Mouse (Mus musculus): ENCODE measurements at regions not wholly inside any gene's neighbourhood (a gene's known extent, or its start where the extent isn't known, plus 50 kb on each side); places are given as distances from the start of the nearest gene placed in this dataset.

GRCm38 (mm10) chr7:94268665-94269320 lies 1189.1 kb downstream of the Fam181b start:
- Histone ChIP-seq H3K27ac (replicated peaks; ENCODE audit: low read depth, low read length) (no peak overlapping the region), H3K9me3 (ENCODE audit: control insufficient read depth, low read length) (no peaks in the 10 kb centered on the region), H3K4me3 (replicated peaks; ENCODE audit: low read depth, low read length) (no peak overlapping the region), H3K36me3 (ENCODE audit: control insufficient read depth, insufficient read depth, low read length) (no peaks in the 10 kb centered on the region), H3K27me3 (ENCODE audit: control insufficient read depth, insufficient read depth, low read length) (no peaks in the 10 kb centered on the region), H3K4me1 (ENCODE audit: control insufficient read depth, insufficient read depth, low read length) (no peaks in the 10 kb centered on the region), H3K4me2 (ENCODE audit: low read length) (no peak overlapping the region), H3K9ac (replicated peaks; ENCODE audit: low read length) (no peak overlapping the region)
- no peak for ATAC-seq (ENCODE audit: low FRiP score, low TSS enrichment)
- DNase-seq: no peak
- WGBS: 83% methylated on average over 8 of the region's 8 CpGs

- Histone ChIP-seq H3K4me2 (ENCODE audit: low read length) (no peak overlapping the region), H3K27me3 (ENCODE audit: control insufficient read depth, insufficient read depth, low read length) (no peaks in the 10 kb centered on the region), H3K9me3 (ENCODE audit: control insufficient read depth, low read length) (no peaks in the 10 kb centered on the region), H3K4me1 (ENCODE audit: control insufficient read depth, insufficient read depth, low read length) (0 out of 2 replicates have a peak, but pooled peaks cover 4% of the 10 kb centered on the region), H3K36me3 (ENCODE audit: control insufficient read depth, insufficient read depth, low read length) (no peaks in the 10 kb centered on the region), H3K4me3 (replicated peaks; ENCODE audit: low read depth, low read length) (no peak overlapping the region), H3K9ac (replicated peaks; ENCODE audit: low read length) (no peak overlapping the region), H3K27ac (replicated peaks; ENCODE audit: low read depth, low read length) (no peak overlapping the region)
- peak; percentile 38; the same call in 1 of the 2 replicates for ATAC-seq (ENCODE audit: low FRiP score, low TSS enrichment)
- no peak for DNase-seq
- 60% methylated on average over 3 of the region's 3 CpGs for WGBS
Measured at GRCm38 (mm10) chr7:94281529-94281928, 1201.9 kb downstream of the Fam181b start.

DNA sequence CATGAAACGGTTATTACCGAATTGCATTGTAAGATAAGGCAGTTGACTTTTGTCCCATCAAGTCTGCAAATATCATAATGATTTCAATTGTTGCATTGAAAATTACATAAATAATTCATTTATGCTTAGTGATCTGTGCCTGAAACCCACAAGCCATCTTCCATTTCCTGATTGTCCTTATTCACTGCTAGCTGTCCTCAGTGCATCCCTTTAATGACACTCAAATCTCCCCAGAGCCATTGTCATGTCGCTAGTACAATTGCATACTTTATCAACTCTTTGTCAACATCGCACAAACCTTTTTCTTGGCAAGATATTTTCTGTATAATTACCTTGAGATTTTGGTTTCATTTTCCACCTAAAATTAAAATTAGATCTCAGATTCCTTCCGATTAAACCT lies 1202.3 kb downstream of the Fam181b start:
- Histone ChIP-seq H3K27ac (replicated peaks; ENCODE audit: low read depth, low read length) (no peak overlapping the region), H3K9ac (replicated peaks; ENCODE audit: low read length) (no peak overlapping the region), H3K27me3 (ENCODE audit: control insufficient read depth, insufficient read depth, low read length) (no peaks in the 10 kb centered on the region), H3K9me3 (ENCODE audit: control insufficient read depth, low read length) (no peaks in the 10 kb centered on the region), H3K36me3 (ENCODE audit: control insufficient read depth, insufficient read depth, low read length) (no peaks in the 10 kb centered on the region), H3K4me1 (ENCODE audit: control insufficient read depth, insufficient read depth, low read length) (0 out of 2 replicates have a peak, but pooled peaks cover 4% of the 10 kb centered on the region), H3K4me3 (replicated peaks; ENCODE audit: low read depth, low read length) (no peak overlapping the region), H3K4me2 (ENCODE audit: low read length) (no peak overlapping the region)
- 59% methylated on average over 5 of the region's 5 CpGs for WGBS
- DNase-seq (peak; percentile 19), ATAC-seq (ENCODE audit: low FRiP score, low TSS enrichment) (no peak)

DNA sequence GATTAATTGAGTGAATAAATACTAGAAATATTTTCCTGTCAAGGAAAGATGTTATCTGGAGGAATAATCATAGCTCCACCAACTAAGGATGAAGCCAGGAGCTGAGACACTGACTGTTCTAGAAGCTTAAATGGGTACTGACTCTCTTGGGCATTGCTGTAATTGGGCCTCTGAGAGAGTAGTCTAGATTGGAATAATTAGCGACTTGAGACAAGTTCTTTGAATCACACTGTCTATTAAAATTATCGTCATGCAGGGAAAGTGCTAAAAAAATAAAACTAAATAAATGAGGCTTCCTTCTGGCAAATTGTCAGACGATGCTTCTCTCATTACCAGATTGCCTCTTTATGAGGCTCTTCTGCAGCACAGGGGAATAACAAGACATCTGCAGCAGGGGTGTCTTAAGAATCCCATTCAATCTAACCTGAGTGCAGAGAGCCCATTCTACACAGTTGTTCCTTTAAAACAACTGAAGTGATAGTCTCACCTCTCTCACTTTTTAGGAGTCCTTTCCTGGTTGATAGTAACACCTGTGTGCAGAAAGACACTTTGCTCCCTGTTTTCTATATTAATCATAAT lies 1203.5 kb downstream of the Fam181b start:
- no peak overlapping the region for H3K4me3 ChIP-seq (replicated peaks; ENCODE audit: low read depth, low read length)
- no peaks in the 10 kb centered on the region for H3K9me3 ChIP-seq (ENCODE audit: control insufficient read depth, low read length)
- no peak; the same call in 1 of the 2 replicates for ATAC-seq (ENCODE audit: low FRiP score, low TSS enrichment)
- H3K4me1 ChIP-seq (ENCODE audit: control insufficient read depth, insufficient read depth, low read length): 0 out of 2 replicates have a peak, but pooled peaks cover 4% of the 10 kb centered on the region
- no peaks in the 10 kb centered on the region for H3K36me3 ChIP-seq (ENCODE audit: control insufficient read depth, insufficient read depth, low read length)
- H3K9ac ChIP-seq (replicated peaks; ENCODE audit: low read length): no peak overlapping the region
- no peak overlapping the region for H3K4me2 ChIP-seq (ENCODE audit: low read length)
- H3K27me3 ChIP-seq (ENCODE audit: control insufficient read depth, insufficient read depth, low read length): no peaks in the 10 kb centered on the region
- no peak overlapping the region for H3K27ac ChIP-seq (replicated peaks; ENCODE audit: low read depth, low read length)
- WGBS: 58% methylated on average over 3 of the region's 3 CpGs
- DNase-seq: peak; percentile 48

GRCm38 (mm10) chr7:94305602-94306001 lies 1225.9 kb downstream of the Fam181b start:
- Histone ChIP-seq H3K4me3 (replicated peaks; ENCODE audit: low read depth, low read length) (no peak overlapping the region), H3K9me3 (ENCODE audit: control insufficient read depth, low read length) (no peaks in the 10 kb centered on the region), H3K9ac (replicated peaks; ENCODE audit: low read length) (no peak overlapping the region), H3K4me2 (ENCODE audit: low read length) (no peak overlapping the region), H3K36me3 (ENCODE audit: control insufficient read depth, insufficient read depth, low read length) (no peaks in the 10 kb centered on the region), H3K27ac (replicated peaks; ENCODE audit: low read depth, low read length) (no peak overlapping the region), H3K27me3 (ENCODE audit: control insufficient read depth, insufficient read depth, low read length) (no peaks in the 10 kb centered on the region), H3K4me1 (ENCODE audit: control insufficient read depth, insufficient read depth, low read length) (no peaks in the 10 kb centered on the region)
- ATAC-seq (ENCODE audit: low FRiP score, low TSS enrichment): no peak
- no peak for DNase-seq
- 82% methylated on average over 1 of the region's 1 CpGs for whole genome bisulfite sequencing

DNA sequence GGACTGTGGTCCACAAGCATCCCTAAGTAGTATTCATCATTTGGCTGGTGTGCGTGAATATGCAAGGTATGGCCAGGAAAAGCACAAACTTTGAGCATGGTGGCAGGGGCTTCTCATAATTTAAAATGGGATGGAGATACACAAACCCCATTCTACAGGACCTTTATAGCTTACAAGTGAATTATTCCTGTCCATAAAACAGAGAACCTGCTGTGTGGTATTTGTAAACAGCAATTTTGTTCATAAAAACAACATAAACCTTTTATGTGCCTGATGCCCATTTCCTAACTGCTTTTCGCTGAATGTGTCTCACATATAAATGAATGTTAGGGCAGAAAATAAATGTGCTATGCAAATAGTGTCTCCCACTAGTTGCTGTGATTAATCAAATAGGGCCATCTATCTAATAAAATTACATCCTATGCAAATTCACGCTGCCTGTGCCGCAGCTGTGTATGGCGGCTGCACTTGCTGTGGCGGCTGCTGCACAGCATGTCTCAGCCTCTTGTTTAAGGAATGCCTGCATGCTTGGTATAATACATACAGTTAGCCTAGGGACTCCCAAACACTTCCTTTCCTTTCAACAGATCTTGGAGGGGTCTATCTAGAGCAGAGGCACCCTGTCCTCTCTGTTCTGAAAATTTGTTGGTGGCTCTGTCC lies 1235.4 kb downstream of the Fam181b start:
- Histone ChIP-seq H3K9me3 (ENCODE audit: control insufficient read depth, low read length) (no peaks in the 10 kb centered on the region), H3K9ac (replicated peaks; ENCODE audit: low read length) (no peak overlapping the region), H3K4me2 (ENCODE audit: low read length) (no peak overlapping the region), H3K27me3 (ENCODE audit: control insufficient read depth, insufficient read depth, low read length) (no peaks in the 10 kb centered on the region), H3K36me3 (ENCODE audit: control insufficient read depth, insufficient read depth, low read length) (no peaks in the 10 kb centered on the region), H3K4me1 (ENCODE audit: control insufficient read depth, insufficient read depth, low read length) (no peaks in the 10 kb centered on the region), H3K4me3 (replicated peaks; ENCODE audit: low read depth, low read length) (no peak overlapping the region), H3K27ac (replicated peaks; ENCODE audit: low read depth, low read length) (no peak overlapping the region)
- ATAC-seq (ENCODE audit: low FRiP score, low TSS enrichment): no peak
- no peak for DNase-seq
- 90% methylated on average over 6 of the region's 6 CpGs for WGBS

DNA sequence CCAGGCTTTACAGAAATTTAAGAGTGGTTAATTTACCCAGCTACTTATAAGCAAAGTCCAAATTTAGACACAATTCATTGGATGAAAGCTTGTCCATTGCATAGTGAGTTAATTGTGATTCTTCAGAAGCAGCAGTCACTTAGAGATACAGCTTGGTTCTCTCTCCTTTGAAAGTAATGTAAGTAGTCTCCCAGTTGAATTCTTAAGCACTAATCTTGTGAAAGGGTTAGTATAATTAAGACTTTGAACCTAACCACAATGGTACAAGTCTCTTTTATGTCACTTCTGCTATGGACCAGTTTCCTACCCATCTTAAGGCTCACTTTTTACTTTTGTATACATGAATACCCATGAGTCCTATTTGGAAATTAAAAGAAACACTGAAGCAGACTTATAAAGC lies 1252.9 kb downstream of the Fam181b start:
- ATAC-seq (ENCODE audit: low FRiP score, low TSS enrichment): no peak
- H3K4me1 ChIP-seq (ENCODE audit: control insufficient read depth, insufficient read depth, low read length): no peaks in the 10 kb centered on the region
- no peak overlapping the region for H3K4me3 ChIP-seq (replicated peaks; ENCODE audit: low read depth, low read length)
- no peaks in the 10 kb centered on the region for H3K36me3 ChIP-seq (ENCODE audit: control insufficient read depth, insufficient read depth, low read length)
- no peak for DNase-seq
- no peaks in the 10 kb centered on the region for H3K9me3 ChIP-seq (ENCODE audit: control insufficient read depth, low read length)
- no peak overlapping the region for H3K9ac ChIP-seq (replicated peaks; ENCODE audit: low read length)
- no peaks in the 10 kb centered on the region for H3K27me3 ChIP-seq (ENCODE audit: control insufficient read depth, insufficient read depth, low read length)
- no peak overlapping the region for H3K4me2 ChIP-seq (ENCODE audit: low read length)
- no peak overlapping the region for H3K27ac ChIP-seq (replicated peaks; ENCODE audit: low read depth, low read length)
